Mouse (Mus musculus): ENCODE data around the gene Otp. TPM values are rescaled to one million over a fixed set of nuclear protein-coding genes. Genes with fewer than 3 reads are reported as not detected.

The Otp gene
- polyA plus RNA-seq, 1 experiment from 2014 or later: not detected

GRCm38 (mm10) chr13:94862491-94863230, 12.7 kb upstream of the Otp start:
- Histone ChIP-seq H3K4me2 (no peak overlapping the region), H3K27ac (no peak overlapping the region), H3K9me3 (no peaks in the 10 kb centered on the region), H3K4me1 (no peaks in the 10 kb centered on the region), H3K36me3 (no peaks in the 10 kb centered on the region), H3K9ac (no peak overlapping the region), H3K4me3 (no peak overlapping the region), H3K27me3 (peaks cover 66% of the 10 kb centered on the region)
- ATAC-seq (ENCODE audit: insufficient number of reproducible peaks, insufficient read depth, low FRiP score, low TSS enrichment, low read depth): no peak
- WGBS: 67% methylated on average over 5 of the region's 5 CpGs

GRCm38 (mm10) chr13:94866906-94867305, 8.5 kb upstream of the Otp start:
- no peak for ATAC-seq (ENCODE audit: insufficient number of reproducible peaks, insufficient read depth, low FRiP score, low TSS enrichment, low read depth)
- 9% methylated on average over 2 of the region's 2 CpGs for WGBS
- H3K27me3 ChIP-seq: peaks cover 96% of the 10 kb centered on the region
- peaks cover 10% of the 10 kb centered on the region for H3K4me1 ChIP-seq
- no peak overlapping the region for H3K27ac ChIP-seq
- H3K4me2 ChIP-seq: no peak overlapping the region
- H3K9me3 ChIP-seq: no peaks in the 10 kb centered on the region
- H3K9ac ChIP-seq: no peak overlapping the region
- no peak overlapping the region for H3K4me3 ChIP-seq
- no peaks in the 10 kb centered on the region for H3K36me3 ChIP-seq

GRCm38 (mm10) chr13:94867772-94868171, 7.6 kb upstream of the Otp start:
- peaks cover 10% of the 10 kb centered on the region for H3K4me1 ChIP-seq
- H3K9me3 ChIP-seq: no peaks in the 10 kb centered on the region
- H3K9ac ChIP-seq: no peak overlapping the region
- ATAC-seq (ENCODE audit: insufficient number of reproducible peaks, insufficient read depth, low FRiP score, low TSS enrichment, low read depth): no peak
- no peak overlapping the region for H3K4me3 ChIP-seq
- peaks cover 98% of the 10 kb centered on the region for H3K27me3 ChIP-seq
- no peak overlapping the region for H3K27ac ChIP-seq
- H3K4me2 ChIP-seq: no peak overlapping the region
- no peaks in the 10 kb centered on the region for H3K36me3 ChIP-seq
- 43% methylated on average over 4 of the region's 4 CpGs for WGBS

DNA sequence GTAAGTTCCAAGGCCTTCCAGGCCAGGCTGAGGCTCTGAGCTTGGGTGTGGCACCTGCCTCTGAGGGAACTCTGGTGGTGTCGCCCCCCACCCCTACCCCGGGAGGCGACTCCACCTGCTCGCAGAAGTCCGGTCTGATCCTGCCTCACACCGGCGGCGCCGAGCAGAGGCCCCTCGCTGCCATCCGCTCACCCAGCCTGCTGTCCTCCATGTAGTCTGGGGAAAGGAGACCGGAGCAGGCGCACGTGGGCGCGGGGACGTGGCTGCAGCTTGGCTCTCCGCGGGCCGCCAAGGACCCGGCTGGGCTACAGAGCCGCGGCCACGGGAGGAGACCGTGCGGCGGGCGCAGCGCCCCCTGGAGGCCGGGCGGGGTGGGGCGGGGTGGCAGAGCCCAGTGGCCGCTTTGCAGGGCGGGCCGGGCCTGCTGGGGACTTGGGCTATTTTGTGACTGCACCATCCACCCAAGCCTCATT, 6.9 kb upstream of the Otp start:
- peaks cover 14% of the 10 kb centered on the region for H3K4me1 ChIP-seq
- ATAC-seq (ENCODE audit: insufficient number of reproducible peaks, insufficient read depth, low FRiP score, low TSS enrichment, low read depth): peak; percentile 76
- no peak overlapping the region for H3K27ac ChIP-seq
- H3K4me2 ChIP-seq: peak overlapping the region; percentile 64
- H3K9me3 ChIP-seq: no peaks in the 10 kb centered on the region
- H3K36me3 ChIP-seq: no peaks in the 10 kb centered on the region
- under 1% methylated on average over 35 of the region's 35 CpGs for WGBS
- H3K4me3 ChIP-seq: peak overlapping the region; percentile 40
- H3K27me3 ChIP-seq: peaks cover 98% of the 10 kb centered on the region
- H3K9ac ChIP-seq: 0 out of 2 replicates have a peak overlapping the region, but pooled peaks have one; percentile 52

- 1% methylated on average over 8 of the region's 8 CpGs for WGBS
- H3K4me1 ChIP-seq: peaks cover 18% of the 10 kb centered on the region
- H3K27me3 ChIP-seq: peaks cover 97% of the 10 kb centered on the region
- no peaks in the 10 kb centered on the region for H3K9me3 ChIP-seq
- no peak overlapping the region for H3K27ac ChIP-seq
- ATAC-seq (ENCODE audit: insufficient number of reproducible peaks, insufficient read depth, low FRiP score, low TSS enrichment, low read depth): no peak
- H3K4me2 ChIP-seq: peak overlapping the region; percentile 64
- no peak overlapping the region for H3K9ac ChIP-seq
- no peaks in the 10 kb centered on the region for H3K36me3 ChIP-seq
- H3K4me3 ChIP-seq: 0 out of 2 replicates have a peak overlapping the region, but pooled peaks have one; percentile 40
Measured at GRCm38 (mm10) chr13:94869541-94869940, 5.9 kb upstream of the Otp start.

- ATAC-seq (ENCODE audit: insufficient number of reproducible peaks, insufficient read depth, low FRiP score, low TSS enrichment, low read depth): no peak
- Histone ChIP-seq H3K36me3 (no peaks in the 10 kb centered on the region), H3K9ac (no peak overlapping the region), H3K4me2 (no peak overlapping the region), H3K4me1 (peaks cover 19% of the 10 kb centered on the region), H3K4me3 (no peak overlapping the region), H3K9me3 (no peaks in the 10 kb centered on the region), H3K27ac (no peak overlapping the region), H3K27me3 (peaks cover 97% of the 10 kb centered on the region)
- WGBS: 2% methylated on average over 9 of the region's 9 CpGs
Measured at GRCm38 (mm10) chr13:94870071-94870460, 5.3 kb upstream of the Otp start.

DNA sequence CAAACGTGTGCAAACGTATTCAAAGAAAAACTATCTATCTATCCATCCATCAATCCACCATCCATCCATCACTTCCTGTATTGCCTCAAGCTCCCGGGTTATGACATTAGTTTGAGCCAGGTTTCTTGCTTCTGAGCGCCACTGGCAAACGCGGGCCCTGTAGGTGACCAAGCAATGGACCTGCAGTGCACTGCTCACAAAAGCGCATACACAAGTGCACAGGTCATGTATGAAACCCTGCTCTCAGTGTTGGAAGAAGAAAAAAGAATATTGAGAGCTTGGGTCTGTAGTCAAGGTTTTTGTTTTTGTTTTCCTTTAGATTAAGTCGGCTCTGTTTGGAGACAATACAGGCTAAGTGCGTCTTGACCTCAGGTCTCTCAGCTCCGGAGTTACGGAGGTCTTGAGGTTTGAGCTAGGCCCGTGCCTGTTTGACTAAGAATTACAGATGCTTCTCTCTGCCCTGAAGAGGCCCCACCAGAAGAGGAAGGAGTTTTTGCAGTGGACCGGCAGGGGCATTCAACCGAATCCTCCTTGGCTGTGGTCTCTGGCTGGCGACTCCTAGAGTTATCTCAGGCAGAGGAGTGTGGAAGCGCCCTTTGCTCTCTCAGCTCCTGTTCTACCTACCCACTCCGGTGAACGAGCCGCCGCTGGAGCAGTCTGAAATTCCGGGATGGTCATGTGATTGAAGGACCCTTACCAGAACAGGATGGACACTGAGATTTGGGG, 4.8 kb upstream of the Otp start:
- H3K4me3 ChIP-seq: no peak overlapping the region
- peaks cover 98% of the 10 kb centered on the region for H3K27me3 ChIP-seq
- WGBS: 1% methylated on average over 21 of the region's 21 CpGs

GRCm38 (mm10) chr13:94871806-94872320, 3.5 kb upstream of the Otp start:
- Histone ChIP-seq H3K27me3 (peaks cover 96% of the 10 kb centered on the region), H3K27ac (no peak overlapping the region), H3K4me2 (no peak overlapping the region), H3K9me3 (no peaks in the 10 kb centered on the region), H3K9ac (no peak overlapping the region), H3K4me3 (no peak overlapping the region), H3K4me1 (peaks cover 22% of the 10 kb centered on the region), H3K36me3 (no peaks in the 10 kb centered on the region)
- no peak for ATAC-seq (ENCODE audit: insufficient number of reproducible peaks, insufficient read depth, low FRiP score, low TSS enrichment, low read depth)
- WGBS: under 1% methylated on average over 7 of the region's 7 CpGs

More for the DNA sequence above, 4.8 kb upstream of the Otp start:
- Histone ChIP-seq H3K27ac (no peak overlapping the region), H3K4me1 (peaks cover 22% of the 10 kb centered on the region), H3K9me3 (no peaks in the 10 kb centered on the region), H3K9ac (no peak overlapping the region), H3K4me2 (no peak overlapping the region), H3K36me3 (no peaks in the 10 kb centered on the region)
- no peak for ATAC-seq (ENCODE audit: insufficient number of reproducible peaks, insufficient read depth, low FRiP score, low TSS enrichment, low read depth)

GRCm38 (mm10) chr13:94872439-94872838, 3.0 kb upstream of the Otp start:
- no peak for ATAC-seq (ENCODE audit: insufficient number of reproducible peaks, insufficient read depth, low FRiP score, low TSS enrichment, low read depth)
- WGBS: under 1% methylated on average over 19 of the region's 19 CpGs
- H3K27ac ChIP-seq: no peak overlapping the region
- no peak overlapping the region for H3K4me3 ChIP-seq
- H3K4me2 ChIP-seq: no peak overlapping the region
- peaks cover 96% of the 10 kb centered on the region for H3K27me3 ChIP-seq
- no peaks in the 10 kb centered on the region for H3K36me3 ChIP-seq
- H3K4me1 ChIP-seq: peaks cover 22% of the 10 kb centered on the region
- no peaks in the 10 kb centered on the region for H3K9me3 ChIP-seq
- H3K9ac ChIP-seq: no peak overlapping the region

GRCm38 (mm10) chr13:94873111-94874038, 2.0 kb upstream of the Otp start:
- Histone ChIP-seq H3K4me3 (peak overlapping the region; percentile 16), H3K9me3 (no peaks in the 10 kb centered on the region), H3K36me3 (no peaks in the 10 kb centered on the region), H3K4me1 (peaks cover 21% of the 10 kb centered on the region), H3K27me3 (peaks cover 96% of the 10 kb centered on the region), H3K9ac (no peak overlapping the region), H3K4me2 (0 out of 2 replicates have a peak overlapping the region, but pooled peaks have one; percentile 22), H3K27ac (no peak overlapping the region)
- ATAC-seq (ENCODE audit: insufficient number of reproducible peaks, insufficient read depth, low FRiP score, low TSS enrichment, low read depth): no peak
- under 1% methylated on average over 54 of the region's 54 CpGs for WGBS

- H3K27me3 ChIP-seq: peaks cover 90% of the 10 kb centered on the region
- 1% methylated on average over 8 of the region's 8 CpGs for WGBS
- peak overlapping the region; percentile 16; the same call in 1 of the 2 replicates for H3K4me3 ChIP-seq
- no peak overlapping the region for H3K9ac ChIP-seq
- H3K36me3 ChIP-seq: no peaks in the 10 kb centered on the region
- peaks cover 16% of the 10 kb centered on the region for H3K4me1 ChIP-seq
- H3K27ac ChIP-seq: no peak overlapping the region
- H3K9me3 ChIP-seq: no peaks in the 10 kb centered on the region
- H3K4me2 ChIP-seq: no peak overlapping the region
- ATAC-seq (ENCODE audit: insufficient number of reproducible peaks, insufficient read depth, low FRiP score, low TSS enrichment, low read depth): no peak
Measured at GRCm38 (mm10) chr13:94874039-94874425, 1.4 kb upstream of the Otp start.
